ENCODE assay signal across 38 mouse cellular contexts in genomic region chr1:153443019-153443418, GRCm38 (mm10). TPM values are rescaled to one million over a fixed set of nuclear protein-coding genes. Genes with fewer than 3 reads are reported as not detected.
"Had no signal": no experiment of that assay in that cellular context is flagged by ENCODE, and none has a peak within 500 bp of the region (broad histone marks: within the 10 kb centered on the region; RNA-seq: fewer than 3 reads in every experiment).

No protein-coding gene starts in this region.

- H3K4me3 ChIP-seq: heart, embryonic 10.5 days; heart, embryonic 12.5 days; heart, embryonic 13.5 days; heart, embryonic 15.5 days; hindbrain, embryonic 10.5 days; hindbrain, embryonic 12.5 days; hindbrain, embryonic 13.5 days; hindbrain, embryonic 15.5 days; intestine, embryonic 15.5 days; kidney, embryonic 15.5 days; layer of hippocampus, adult 2 months had no signal

- DNase-seq: heart, postnatal 10 days; heart, postnatal 14 days; heart, postnatal 36 days; heart, postnatal 4 days; kidney, adult 11 months; kidney, adult 18-20 months; kidney, adult 2 months; kidney, adult 8-10 months; kidney, adult 9 months; kidney, postnatal 14 days; kidney, postnatal 25 days; kidney, postnatal 36 days; kidney, postnatal 4 days; layer of hippocampus, adult 9-11 months; layer of hippocampus, postnatal 36 days had no signal

- H3K27me3 ChIP-seq: heart, embryonic 12.5 days; heart, embryonic 13.5 days; heart, embryonic 15.5 days; hindbrain, embryonic 12.5 days; hindbrain, embryonic 13.5 days; hindbrain, embryonic 15.5 days; intestine, embryonic 15.5 days; kidney, embryonic 15.5 days had no signal

- H3K27ac ChIP-seq: heart, embryonic 10.5 days; heart, embryonic 13.5 days; heart, embryonic 15.5 days; hindbrain, embryonic 10.5 days; hindbrain, embryonic 12.5 days; hindbrain, embryonic 13.5 days; hindbrain, embryonic 14.5 days; hindbrain, embryonic 15.5 days; hindbrain, postnatal 0 days; intestine, embryonic 15.5 days; kidney, embryonic 15.5 days; kidney, postnatal 0 days; layer of hippocampus, adult 2 months had no signal

- H3K9me3 ChIP-seq: heart, embryonic 10.5 days; heart, embryonic 12.5 days; heart, embryonic 13.5 days; heart, embryonic 15.5 days; hindbrain, embryonic 10.5 days; hindbrain, embryonic 12.5 days; hindbrain, embryonic 13.5 days; hindbrain, embryonic 15.5 days; intestine, embryonic 15.5 days; kidney, embryonic 15.5 days had no signal

- ATAC-seq: hindbrain, embryonic 16.5 days; hindbrain, postnatal 0 days; intestine, embryonic 15.5 days; intestine, embryonic 16.5 days; intestine, postnatal 0 days had no signal

- H3K36me3 ChIP-seq: heart, embryonic 12.5 days; hindbrain, embryonic 15.5 days; intestine, embryonic 15.5 days had no signal

- H3K4me1 ChIP-seq: heart, embryonic 10.5 days; heart, embryonic 13.5 days; heart, embryonic 15.5 days; hindbrain, embryonic 10.5 days; hindbrain, embryonic 12.5 days; hindbrain, embryonic 13.5 days; hindbrain, embryonic 15.5 days; intestine, embryonic 15.5 days; kidney, embryonic 15.5 days had no signal

- H3K9ac ChIP-seq: heart, embryonic 12.5 days; heart, embryonic 13.5 days; heart, embryonic 15.5 days; hindbrain, embryonic 12.5 days; hindbrain, embryonic 13.5 days; hindbrain, embryonic 14.5 days; hindbrain, embryonic 15.5 days; intestine, embryonic 15.5 days; kidney, embryonic 15.5 days had no signal

- H3K4me2 ChIP-seq: heart, embryonic 11.5 days; heart, embryonic 12.5 days; heart, embryonic 13.5 days; heart, embryonic 15.5 days; hindbrain, embryonic 12.5 days; hindbrain, embryonic 13.5 days; hindbrain, embryonic 14.5 days; hindbrain, embryonic 15.5 days; intestine, embryonic 15.5 days; kidney, embryonic 15.5 days had no signal

RNA-seq across cellular contexts. Expression of gene Shcbp1l, which starts 18.1 kb away (rescaled TPM):
- total RNA-seq: heart, adult 8-10 months; heart, postnatal 10 days; heart, postnatal 14 days; heart, postnatal 25 days; heart, postnatal 36 days; heart, postnatal 4 days; hematopoietic stem cell, adult 5-6 weeks had no signal
- polyA plus RNA-seq: heart, embryonic 15.5 days; heart, postnatal 0 days; hindbrain, embryonic 10.5 days; intestine, embryonic 16.5 days; intestine, postnatal 0 days; large intestine, adult 2 months had no signal
